Mouse (Mus musculus): ENCODE results near the gene Ankrd13a. TPM values are rescaled to one million over a fixed set of nuclear protein-coding genes. Genes with fewer than 3 reads are reported as not detected.
"Not testable (repeated sequence)": the region's sequence is repeated elsewhere in the genome, so short reads cannot be mapped to it uniquely, and the experiment has no call there.

Gene Ankrd13a
- polyA plus RNA-seq, 1 experiment = 62.1 TPM

DNA sequence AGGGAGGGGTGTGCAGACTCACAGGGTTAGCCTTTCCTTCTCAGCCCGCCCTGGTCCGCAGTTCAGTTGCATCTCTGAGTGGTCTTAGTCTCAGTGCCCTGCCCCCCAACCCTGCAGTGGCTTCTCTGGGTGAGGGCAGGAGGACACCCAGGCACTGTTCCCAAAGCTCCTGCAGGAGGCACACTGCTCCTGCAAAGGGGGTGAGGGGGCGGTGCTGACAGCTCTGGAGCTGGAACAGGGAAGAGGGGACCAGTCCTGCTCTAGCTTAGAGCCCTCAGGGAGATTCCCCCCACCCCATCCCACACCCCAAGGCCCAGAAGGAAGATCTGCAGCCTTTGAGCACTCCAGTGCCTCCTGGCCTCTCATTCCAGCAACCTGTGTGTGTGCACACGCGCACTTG is 68.2 kb downstream of the Ankrd13a start:
- DNase-seq = no peak
- Histone ChIP-seq H3K27me3 (ENCODE audit: control insufficient read depth, insufficient read depth, low read length) (no peaks in the 10 kb centered on the region), H3K4me1 (ENCODE audit: control insufficient read depth, insufficient read depth, low read length) (no peaks in the 10 kb centered on the region), H3K4me3 (replicated peaks; ENCODE audit: insufficient read depth, low read depth, low read length) (no peak overlapping the region), H3K27ac (ENCODE audit: insufficient read depth, low read length) (no peak overlapping the region)
- WGBS = 39% methylated on average over 5 of the region's 5 CpGs
- TF ChIP-seq CTCF (IDR thresholded peaks at IDR 0.05; ENCODE audit: borderline replicate concordance, insufficient read depth, low read depth, low read length) (no peak), POLR2A (IDR thresholded peaks at IDR 0.05; ENCODE audit: borderline replicate concordance, insufficient read depth, low read length) (no peak)

DNA sequence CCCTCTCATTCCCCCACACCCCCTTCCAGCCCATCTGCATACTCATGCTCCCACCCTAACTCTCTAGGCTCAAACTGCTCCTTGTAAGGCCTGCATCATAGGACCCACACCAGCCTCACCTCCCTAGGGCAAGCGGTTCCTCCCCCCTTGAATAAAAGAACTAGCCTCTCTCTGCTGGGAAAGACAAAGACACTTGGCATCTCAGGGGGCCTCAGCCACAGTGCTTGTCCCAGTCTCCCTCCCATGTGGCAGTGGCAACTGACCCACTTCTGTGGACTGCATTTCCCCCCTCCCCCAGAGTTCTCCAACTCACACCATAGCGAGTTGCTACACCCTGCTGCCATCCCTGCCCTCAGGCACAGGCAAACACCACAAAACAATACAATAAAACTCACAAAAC is 69.9 kb downstream of the Ankrd13a start:
- not testable (repeated sequence) for H3K27me3 ChIP-seq (ENCODE audit: control insufficient read depth, insufficient read depth, low read length); H3K4me3 ChIP-seq (replicated peaks; ENCODE audit: insufficient read depth, low read depth, low read length); H3K27ac ChIP-seq (ENCODE audit: insufficient read depth, low read length); DNase-seq; H3K4me1 ChIP-seq (ENCODE audit: control insufficient read depth, insufficient read depth, low read length)
- 54% methylated on average over 2 of the region's 2 CpGs for WGBS

DNA sequence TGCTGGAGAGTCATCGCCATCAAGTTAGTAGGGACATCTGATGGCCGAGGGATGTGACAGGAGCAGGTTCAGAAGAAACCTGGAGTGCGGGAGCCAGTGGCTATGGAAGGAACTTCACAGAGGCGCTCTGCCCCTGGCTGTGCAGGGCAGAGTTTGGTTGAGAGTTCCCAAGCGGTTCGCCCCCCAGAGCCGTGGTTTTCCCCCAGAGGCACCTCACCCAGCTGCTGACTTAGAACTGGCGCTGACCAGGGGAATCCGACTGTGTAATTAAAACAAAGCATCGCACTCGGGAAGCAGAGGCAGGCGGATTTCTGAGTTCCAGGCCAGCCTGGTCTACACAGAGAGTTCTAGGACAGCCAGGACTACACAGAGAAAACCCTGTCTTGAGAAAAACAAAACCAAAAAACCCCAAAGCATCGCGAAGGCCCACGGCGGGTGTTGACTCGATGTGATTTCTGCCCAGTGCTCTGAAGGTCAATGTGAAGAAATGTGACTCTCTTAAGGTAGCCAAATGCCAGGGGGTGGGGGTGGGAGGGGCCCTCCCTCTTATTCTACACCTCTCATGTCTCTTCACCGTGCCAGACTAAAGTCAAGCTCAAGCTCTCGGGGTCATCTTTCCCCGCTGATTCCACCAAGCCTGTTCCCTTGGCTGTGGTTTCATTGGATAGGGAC is 77.2 kb downstream of the Ankrd13a start:
- Histone ChIP-seq H3K27ac (ENCODE audit: insufficient read depth, low read length) (no peak overlapping the region), H3K4me3 (replicated peaks; ENCODE audit: insufficient read depth, low read depth, low read length) (no peak overlapping the region), H3K4me1 (ENCODE audit: control insufficient read depth, insufficient read depth, low read length) (no peaks in the 10 kb centered on the region), H3K27me3 (ENCODE audit: control insufficient read depth, insufficient read depth, low read length) (no peaks in the 10 kb centered on the region)
- no peak for TF ChIP-seq CTCF (IDR thresholded peaks at IDR 0.05; ENCODE audit: borderline replicate concordance, insufficient read depth, low read depth, low read length)
- TF ChIP-seq POLR2A (IDR thresholded peaks at IDR 0.05; ENCODE audit: borderline replicate concordance, insufficient read depth, low read length) = no peak
- DNase-seq = no peak
- 80% methylated on average over 20 of the region's 20 CpGs for WGBS

DNA sequence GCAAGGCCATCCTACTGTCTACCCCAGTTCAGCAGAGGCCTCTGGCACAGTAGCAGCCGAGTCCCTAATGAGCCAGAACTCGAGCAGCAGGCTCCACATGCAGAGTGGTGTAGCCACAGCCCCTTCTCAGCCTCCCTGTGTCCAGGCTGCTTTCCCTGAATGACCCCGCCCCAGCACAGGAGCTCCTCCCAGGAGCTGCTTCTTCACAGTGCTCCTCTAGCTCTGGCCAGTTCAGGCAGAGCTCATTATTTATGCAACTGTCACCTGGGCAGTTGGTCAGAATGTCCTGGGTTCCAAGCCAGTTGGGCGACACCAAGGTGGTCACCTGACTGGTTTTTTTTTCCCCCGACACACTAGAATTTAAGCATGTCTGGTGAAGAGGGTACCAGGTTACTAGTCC is 78.9 kb downstream of the Ankrd13a start, which contains the start of gene 4930519G04Rik:
Gene 4930519G04Rik (plus strand): TSS at position 301 of the 400 bp plus-strand sequence.
- not testable (repeated sequence) for DNase-seq; H3K4me1 ChIP-seq (ENCODE audit: control insufficient read depth, insufficient read depth, low read length); H3K4me3 ChIP-seq (replicated peaks; ENCODE audit: insufficient read depth, low read depth, low read length); H3K27me3 ChIP-seq (ENCODE audit: control insufficient read depth, insufficient read depth, low read length); H3K27ac ChIP-seq (ENCODE audit: insufficient read depth, low read length)
- 76% methylated on average over 3 of the region's 5 CpGs for WGBS

Other genes starting within 250 kb of the Ankrd13a start
- gene Fam222a, start 206.7 kb upstream of the Ankrd13a start, polyA plus RNA-seq (2012; rRNA removed) = 18.7 and 20.5 TPM in 2 replicates
- gene Trpv4, start 116.3 kb upstream of the Ankrd13a start, polyA plus RNA-seq (2012; rRNA removed) = 3.0 and 5.5 TPM in 2 replicates
- 79.3 and 87.5 TPM in 2 replicates for gene Gltp, start 83.7 kb upstream of the Ankrd13a start, polyA plus RNA-seq (2012; rRNA removed)
- 33.9 and 35.5 TPM in 2 replicates for gene Tchp, start 66.9 kb upstream of the Ankrd13a start, polyA plus RNA-seq (2012; rRNA removed)
- 96.5 and 107 TPM in 2 replicates for gene Git2, start 840 bp downstream of the Ankrd13a start, polyA plus RNA-seq (2012; rRNA removed)
- gene 1500011B03Rik, start 48.8 kb downstream of the Ankrd13a start, polyA plus RNA-seq (2012; rRNA removed) = 227 and 230 TPM in 2 replicates
- not detected in 2 replicates for gene 4930519G04Rik, start 79.0 kb downstream of the Ankrd13a start, polyA plus RNA-seq (2012; rRNA removed)
- gene Gm9936, start 84.0 kb downstream of the Ankrd13a start, polyA plus RNA-seq (2012; rRNA removed) = 0.16 TPM in 2 replicates
- 5.3 and 6.9 TPM in 2 replicates for gene Oasl2, start 122.3 kb downstream of the Ankrd13a start, polyA plus RNA-seq (2012; rRNA removed)
- 0.36 and 0.46 TPM in 2 replicates for gene Oasl1, start 148.6 kb downstream of the Ankrd13a start, polyA plus RNA-seq (2012; rRNA removed)
- 137 and 141 TPM in 2 replicates for gene 2210016L21Rik, start 167.5 kb downstream of the Ankrd13a start, polyA plus RNA-seq (2012; rRNA removed)
- 0.05 TPM in 1 of 2 replicates, not detected in the other for gene Hnf1a, start 196.4 kb downstream of the Ankrd13a start, polyA plus RNA-seq (2012; rRNA removed)
- 64.2 and 65.0 TPM in 2 replicates for gene Sppl3, start 236.5 kb downstream of the Ankrd13a start, polyA plus RNA-seq (2012; rRNA removed)